Mouse (Mus musculus): ENCODE data around the gene Plcb1.
A peak's percentile ranks its signal among the peaks of the same experiment; 100 is the strongest.

Plcb1 gene

GRCm38 (mm10) chr2:135419301-135419700, 633.4 kb downstream of the Plcb1 start:
- DNase-seq (ENCODE audit: low spot score) = no peak

- DNase-seq (ENCODE audit: low spot score) = no peak
These were observed 649.2 kb downstream of the Plcb1 start for GRCm38 (mm10) chr2:135434947-135435515.

- no peak for DNase-seq (ENCODE audit: low spot score)
These were observed 653.2 kb downstream of the Plcb1 start for GRCm38 (mm10) chr2:135439034-135439433.

GRCm38 (mm10) chr2:135439546-135440517, 654.0 kb downstream of the Plcb1 start:
- DNase-seq (ENCODE audit: low spot score) = peak; percentile 21

GRCm38 (mm10) chr2:135453581-135453980, 667.7 kb downstream of the Plcb1 start:
- DNase-seq (ENCODE audit: low spot score) = no peak

- no peak for DNase-seq (ENCODE audit: low spot score)
These were observed 668.1 kb downstream of the Plcb1 start for GRCm38 (mm10) chr2:135454015-135454414.

- no peak for DNase-seq (ENCODE audit: low spot score)
These were observed 668.6 kb downstream of the Plcb1 start for GRCm38 (mm10) chr2:135454455-135454854.

GRCm38 (mm10) chr2:135467895-135468294, 682.0 kb downstream of the Plcb1 start:
- no peak for DNase-seq (ENCODE audit: low spot score)

- DNase-seq (ENCODE audit: low spot score) = no peak
These were observed 688.2 kb downstream of the Plcb1 start for GRCm38 (mm10) chr2:135474107-135474506.

GRCm38 (mm10) chr2:135485248-135485647, 699.4 kb downstream of the Plcb1 start:
- no peak for DNase-seq (ENCODE audit: low spot score)

GRCm38 (mm10) chr2:135488277-135488676, 702.4 kb downstream of the Plcb1 start:
- no peak for DNase-seq (ENCODE audit: low spot score)

GRCm38 (mm10) chr2:135489127-135489526, 703.3 kb downstream of the Plcb1 start:
- no peak for DNase-seq (ENCODE audit: low spot score)

- no peak for DNase-seq (ENCODE audit: low spot score)
These were observed 706.9 kb downstream of the Plcb1 start for GRCm38 (mm10) chr2:135492777-135493176.

GRCm38 (mm10) chr2:135496553-135496952, 710.7 kb downstream of the Plcb1 start:
- DNase-seq (ENCODE audit: low spot score) = no peak

- DNase-seq (ENCODE audit: low spot score) = no peak
These were observed 711.4 kb downstream of the Plcb1 start for GRCm38 (mm10) chr2:135497251-135497650.

GRCm38 (mm10) chr2:135500872-135501271, 715.0 kb downstream of the Plcb1 start:
- DNase-seq (ENCODE audit: low spot score) = no peak

GRCm38 (mm10) chr2:135503328-135503997, 717.6 kb downstream of the Plcb1 start:
- DNase-seq (ENCODE audit: low spot score) = no peak

- DNase-seq (ENCODE audit: low spot score) = no peak
These were observed 718.1 kb downstream of the Plcb1 start for GRCm38 (mm10) chr2:135503998-135504354.

GRCm38 (mm10) chr2:135507111-135507510, 721.2 kb downstream of the Plcb1 start:
- DNase-seq (ENCODE audit: low spot score) = no peak

GRCm38 (mm10) chr2:135518956-135519355, 733.1 kb downstream of the Plcb1 start:
- no peak for DNase-seq (ENCODE audit: low spot score)

All from testis, postnatal 14 days (tissue).